Mouse (Mus musculus) C2C12 (cell line): Measurements from ENCODE around the gene Epha1.

Experiments used
- CEBPB ChIP-seq: IDR thresholded peaks from one replicate; pipeline ENCODE4 v1.6.1; 2011; ENCODE audit warnings: low read depth, mild to moderate bottlenecking, control low read depth, moderate library complexity
- CTCF ChIP-seq: IDR thresholded peaks from one replicate; pipeline ENCODE4 v1.5.1; 2011; ENCODE audit not compliant: control insufficient read depth, insufficient read depth, insufficient read length
- FOSL1 ChIP-seq: IDR thresholded peaks from one replicate; pipeline ENCODE4 v1.8.0; 2011; ENCODE audit warnings: mild to moderate bottlenecking, low read length; ENCODE audit not compliant: poor library complexity, insufficient read depth, severe bottlenecking
- MAX ChIP-seq: IDR thresholded peaks from one replicate; pipeline ENCODE4 v1.6.1; 2011; ENCODE audit warnings: mild to moderate bottlenecking, control low read depth
- MYOD1 ChIP-seq: IDR thresholded peaks from one replicate; pipeline ENCODE4 v1.6.1; 2011; ENCODE audit warnings: low read depth; ENCODE audit not compliant: control insufficient read depth, insufficient read length
- USF1 ChIP-seq: IDR thresholded peaks from one replicate; pipeline ENCODE4 v1.6.1; 2011; ENCODE audit warnings: low read depth, mild to moderate bottlenecking, control low read depth, moderate library complexity

DNA sequence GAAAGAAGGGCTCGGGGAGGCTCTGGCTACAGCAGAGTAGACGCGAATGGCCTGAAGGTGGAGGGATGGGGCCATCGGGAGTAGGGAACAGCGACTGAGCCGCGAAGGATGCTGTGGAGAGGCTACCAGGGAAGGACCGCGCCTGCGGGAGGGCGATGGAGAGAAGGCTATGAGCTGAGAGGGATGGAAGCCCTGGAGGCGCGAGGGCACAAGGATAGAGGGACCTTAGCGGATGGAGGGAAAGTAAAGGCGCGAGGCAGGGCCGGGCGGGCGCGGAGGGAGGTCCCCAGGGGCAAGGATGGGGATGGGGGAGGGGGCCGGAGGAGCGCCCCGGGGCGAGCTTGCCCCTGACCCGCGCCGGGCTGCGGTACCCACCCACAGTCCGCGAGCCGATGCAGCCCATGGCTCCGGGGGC, 49.0 kb downstream of the Epha1 start:
- TF ChIP-seq CTCF (no peak), MYOD1 (no peak), MAX (no peak), CEBPB (no peak), USF1 (no peak), FOSL1 (no peak)
